Comparison of ENCODE assay signal across 34 mouse cellular contexts in the genomic region with DNA sequence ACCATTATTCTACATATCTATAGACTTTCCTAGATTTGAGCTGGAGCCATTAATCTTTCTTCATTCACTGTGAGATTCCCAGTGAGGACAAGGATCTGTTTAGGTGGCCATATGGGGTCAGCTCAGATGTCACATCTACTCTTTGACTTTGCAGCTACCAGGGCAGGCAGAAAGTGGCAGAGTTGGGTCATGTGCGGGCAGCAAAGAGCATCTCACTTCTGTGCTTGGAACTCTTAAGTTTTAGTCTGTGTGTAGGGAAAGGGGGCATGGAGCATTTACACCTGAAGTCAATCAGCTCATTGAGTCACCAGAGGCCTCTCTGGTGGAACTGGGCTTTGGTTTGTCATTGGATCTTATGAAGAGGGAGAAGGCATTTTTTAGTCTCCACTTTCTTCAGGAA.
"Had no signal": no experiment of that assay in that cellular context is flagged by ENCODE, and none has a peak within 500 bp of the region (broad histone marks: within the 10 kb centered on the region; RNA-seq: fewer than 3 reads in every experiment).

No protein-coding gene starts in this region.

- H3K4me2 ChIP-seq: heart, embryonic 11.5 days; heart, embryonic 12.5 days; heart, embryonic 13.5 days; heart, embryonic 15.5 days; hindbrain, embryonic 12.5 days; hindbrain, embryonic 13.5 days; hindbrain, embryonic 14.5 days; hindbrain, embryonic 15.5 days; intestine, embryonic 15.5 days; kidney, embryonic 15.5 days had no signal

- H3K27ac ChIP-seq: heart, embryonic 10.5 days; heart, embryonic 13.5 days; heart, embryonic 15.5 days; hindbrain, embryonic 10.5 days; hindbrain, embryonic 12.5 days; hindbrain, embryonic 13.5 days; hindbrain, embryonic 14.5 days; hindbrain, embryonic 15.5 days; hindbrain, postnatal 0 days; intestine, embryonic 15.5 days; kidney, embryonic 15.5 days; kidney, postnatal 0 days; layer of hippocampus, adult 2 months had no signal

- H3K27me3 ChIP-seq: heart, embryonic 12.5 days; heart, embryonic 15.5 days; hindbrain, embryonic 12.5 days; hindbrain, embryonic 13.5 days; hindbrain, embryonic 15.5 days; intestine, embryonic 15.5 days; kidney, embryonic 15.5 days had no signal

- H3K9ac ChIP-seq: heart, embryonic 12.5 days; heart, embryonic 13.5 days; heart, embryonic 15.5 days; hindbrain, embryonic 12.5 days; hindbrain, embryonic 13.5 days; hindbrain, embryonic 14.5 days; hindbrain, embryonic 15.5 days; intestine, embryonic 15.5 days; kidney, embryonic 15.5 days had no signal

- H3K36me3 ChIP-seq: heart, embryonic 10.5 days; heart, embryonic 12.5 days; heart, embryonic 13.5 days; heart, embryonic 15.5 days; hindbrain, embryonic 10.5 days; hindbrain, embryonic 12.5 days; hindbrain, embryonic 13.5 days; hindbrain, embryonic 15.5 days; intestine, embryonic 15.5 days; kidney, embryonic 15.5 days had no signal

- H3K9me3 ChIP-seq: heart, embryonic 10.5 days; heart, embryonic 12.5 days; heart, embryonic 13.5 days; heart, embryonic 15.5 days; hindbrain, embryonic 10.5 days; hindbrain, embryonic 12.5 days; hindbrain, embryonic 13.5 days; hindbrain, embryonic 15.5 days; intestine, embryonic 15.5 days; kidney, embryonic 15.5 days had no signal

- DNase-seq: heart, postnatal 10 days; heart, postnatal 36 days; heart, postnatal 4 days; kidney, adult 11 months; kidney, adult 18-20 months; kidney, adult 2 months; kidney, adult 8-10 months; kidney, adult 9 months; kidney, postnatal 10 days; kidney, postnatal 14 days; kidney, postnatal 25 days; kidney, postnatal 36 days; kidney, postnatal 4 days; layer of hippocampus, adult 9-11 months; layer of hippocampus, postnatal 36 days had no signal

- H3K4me3 ChIP-seq: heart, embryonic 10.5 days; heart, embryonic 12.5 days; heart, embryonic 13.5 days; heart, embryonic 15.5 days; hindbrain, embryonic 10.5 days; hindbrain, embryonic 12.5 days; hindbrain, embryonic 13.5 days; hindbrain, embryonic 15.5 days; intestine, embryonic 15.5 days; kidney, embryonic 15.5 days; layer of hippocampus, adult 2 months had no signal

- H3K4me1 ChIP-seq: heart, embryonic 15.5 days; hindbrain, embryonic 15.5 days; intestine, embryonic 15.5 days had no signal

- ATAC-seq: hindbrain, embryonic 16.5 days; hindbrain, postnatal 0 days; inflammation-experienced regulatory T-cells, adult 6 months; intestine, embryonic 15.5 days; intestine, embryonic 16.5 days; intestine, postnatal 0 days had no signal
